Mouse (Mus musculus) erythroblast, embryonic 14.5 days (primary cell): ENCODE data around the gene Ccdc13.

ENCODE experiments used
- GATA1 ChIP-seq: IDR thresholded peaks from 2 replicates; pipeline ENCODE4 v1.6.1; 2012; ENCODE audit warnings: low read length, inconsistent platforms, mixed read lengths
- TAL1 ChIP-seq: IDR thresholded peaks from 3 replicates; pipeline ENCODE4 v1.6.1; 2012; ENCODE audit warnings: low read length, inconsistent platforms, mixed read lengths

DNA sequence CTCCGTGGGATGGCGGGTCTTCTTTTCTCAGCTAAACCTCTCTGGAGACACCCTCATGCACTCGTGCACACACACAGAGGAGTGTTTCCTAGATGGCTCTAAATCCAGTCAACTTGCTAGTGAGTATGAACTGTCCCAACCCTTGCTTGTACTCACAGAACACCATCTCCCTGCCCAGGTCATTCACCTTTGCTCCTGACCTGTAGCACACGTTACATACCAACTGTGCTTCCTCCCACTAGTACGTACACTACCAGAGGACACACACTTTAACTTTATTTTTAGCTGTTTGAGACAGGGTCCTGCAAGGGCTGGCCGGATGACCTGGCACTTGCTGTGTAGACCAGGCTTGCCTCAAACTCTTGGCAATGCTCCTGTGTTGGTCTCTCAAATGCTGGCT is 1.3 kb downstream of the Ccdc13 start:
- TF ChIP-seq TAL1 (no peak), GATA1 (no peak)
